Mouse (Mus musculus): ENCODE measurements around the gene Anks6.

- TF ChIP-seq CTCF (IDR thresholded peaks at IDR 0.05; ENCODE audit: borderline replicate concordance, insufficient read depth, low read depth, low read length) (no peak), POLR2A (IDR thresholded peaks at IDR 0.05; ENCODE audit: borderline replicate concordance, insufficient read depth, low read length) (peak; percentile 88)
Measured at GRCm38 (mm10) chr4:47056791-47057509, at the start of gene Anks6.
